Mouse (Mus musculus): ENCODE measurements around the gene Chmp3. TPM values are rescaled to one million over a fixed set of nuclear protein-coding genes. Genes with fewer than 3 reads are reported as not detected.

Chmp3 gene
- total and polyA plus RNA-seq, 2 experiments from 2014 or later, result 43.6 to 57.9 TPM

GRCm38 (mm10) chr6:71555507-71555951 lies 11.9 kb downstream of the Chmp3 start:
- 79% methylated on average over 2 of the region's 2 CpGs for WGBS
- Histone ChIP-seq H3K27me3 (ENCODE audit: insufficient read depth, low read length) (no peaks in the 10 kb centered on the region), H3K9ac (replicated peaks; ENCODE audit: low read length) (no peak overlapping the region), H3K9me3 (ENCODE audit: low read length) (no peaks in the 10 kb centered on the region), H3K4me3 (ENCODE audit: low read length) (no peak overlapping the region), H3K36me3 (ENCODE audit: insufficient read depth, low read length) (no peaks in the 10 kb centered on the region), H3K27ac (no peak overlapping the region), H3K4me1 (ENCODE audit: insufficient read depth, low read length) (no peaks in the 10 kb centered on the region), H3K4me2 (ENCODE audit: low read depth, low read length) (no peak overlapping the region)
- ATAC-seq (no peak), DNase-seq (ENCODE audit: low spot score) (no peak)
- no peak for TF ChIP-seq CTCF (IDR thresholded peaks at IDR 0.05; ENCODE audit: low read depth)

DNA sequence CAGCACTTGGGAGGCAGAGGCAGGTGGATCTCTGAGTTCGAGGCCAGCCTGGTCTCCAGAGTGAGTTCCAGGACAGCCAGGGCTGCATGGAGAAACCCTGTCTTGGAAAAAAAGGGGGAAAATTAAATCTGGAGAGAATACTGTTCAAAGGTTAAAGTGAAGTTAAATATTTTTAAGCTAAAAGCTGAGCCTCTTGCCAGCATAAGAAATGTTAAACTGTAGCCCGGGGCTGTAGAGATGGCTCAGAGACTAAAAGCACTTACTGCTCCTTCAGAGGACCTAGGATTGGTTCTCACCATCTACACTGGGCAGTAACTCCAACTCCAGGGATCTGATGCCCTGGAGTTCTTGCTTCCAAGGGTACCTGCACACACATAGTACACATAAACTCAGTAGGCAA lies 13.2 kb downstream of the Chmp3 start:
- Histone ChIP-seq H3K4me2 (ENCODE audit: low read depth, low read length) (no peak overlapping the region), H3K9me3 (ENCODE audit: low read length) (no peaks in the 10 kb centered on the region), H3K27ac (no peak overlapping the region), H3K4me3 (ENCODE audit: low read length) (no peak overlapping the region), H3K4me1 (ENCODE audit: insufficient read depth, low read length) (no peaks in the 10 kb centered on the region), H3K27me3 (ENCODE audit: insufficient read depth, low read length) (no peaks in the 10 kb centered on the region), H3K36me3 (ENCODE audit: insufficient read depth, low read length) (peaks cover 5% of the 10 kb centered on the region; the same call in 1 of the 2 replicates), H3K9ac (replicated peaks; ENCODE audit: low read length) (no peak overlapping the region)
- DNase-seq (ENCODE audit: low spot score) (no peak), ATAC-seq (no peak)
- TF ChIP-seq CTCF (IDR thresholded peaks at IDR 0.05; ENCODE audit: low read depth), result no peak
- 100% methylated on average over 2 of the region's 2 CpGs for WGBS

DNA sequence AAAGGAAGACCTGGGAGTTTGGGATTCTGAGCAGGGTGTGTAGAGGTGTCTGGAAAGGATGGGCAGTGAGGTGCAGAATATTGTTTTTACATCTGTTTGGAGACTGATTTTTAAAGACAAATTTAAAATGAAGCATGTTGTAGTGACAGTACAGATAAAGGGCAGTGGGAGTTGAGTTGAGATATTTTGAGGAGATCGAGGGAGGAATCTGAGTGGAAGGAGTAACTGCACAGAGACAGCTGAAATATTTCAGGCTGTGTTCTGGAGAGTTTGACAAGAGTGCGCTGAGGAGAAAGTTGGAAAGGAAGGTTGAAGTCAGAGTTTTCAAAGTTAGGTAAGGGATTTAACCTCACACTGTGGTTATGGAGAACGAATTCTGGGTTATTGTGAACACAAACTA lies 25.0 kb downstream of the Chmp3 start:
- DNase-seq (ENCODE audit: low spot score) (no peak), ATAC-seq (no peak)
- no peak overlapping the region for H3K4me2 ChIP-seq (ENCODE audit: low read depth, low read length)
- H3K9me3 ChIP-seq (ENCODE audit: low read length), result no peaks in the 10 kb centered on the region
- peaks cover 20% of the 10 kb centered on the region; the same call in 1 of the 2 replicates for H3K36me3 ChIP-seq (ENCODE audit: insufficient read depth, low read length)
- H3K9ac ChIP-seq (replicated peaks; ENCODE audit: low read length), result no peak overlapping the region
- H3K27ac ChIP-seq, result no peak overlapping the region
- no peaks in the 10 kb centered on the region for H3K27me3 ChIP-seq (ENCODE audit: insufficient read depth, low read length)
- H3K4me1 ChIP-seq (ENCODE audit: insufficient read depth, low read length), result no peaks in the 10 kb centered on the region
- no peak overlapping the region for H3K4me3 ChIP-seq (ENCODE audit: low read length)
- TF ChIP-seq CTCF (IDR thresholded peaks at IDR 0.05; ENCODE audit: low read depth), result no peak
- WGBS, result 87% methylated on average over 3 of the region's 3 CpGs

DNA sequence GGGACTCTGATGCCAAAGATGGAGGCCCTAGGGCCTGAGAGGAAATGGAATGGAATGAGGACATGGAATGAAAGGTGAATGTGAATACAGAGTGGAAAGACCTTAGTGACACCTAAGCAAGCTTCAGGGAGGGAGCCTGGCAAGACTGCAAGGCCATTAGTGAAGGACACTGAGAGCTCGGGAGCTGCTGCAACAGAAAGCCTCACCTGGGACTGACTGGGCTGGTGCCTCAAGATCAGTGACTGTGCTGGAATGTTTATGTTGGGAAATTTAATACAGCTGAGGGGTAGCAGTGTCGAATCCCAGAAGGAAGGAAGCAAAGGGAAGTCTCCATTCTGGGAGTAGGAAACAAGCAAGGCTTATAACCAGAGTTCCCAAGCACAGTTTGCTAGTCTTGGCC lies 25.4 kb downstream of the Chmp3 start:
- no peak for TF ChIP-seq CTCF (IDR thresholded peaks at IDR 0.05; ENCODE audit: low read depth)
- Histone ChIP-seq H3K9me3 (ENCODE audit: low read length) (no peaks in the 10 kb centered on the region), H3K4me1 (ENCODE audit: insufficient read depth, low read length) (no peaks in the 10 kb centered on the region), H3K9ac (replicated peaks; ENCODE audit: low read length) (no peak overlapping the region), H3K27ac (no peak overlapping the region), H3K4me2 (ENCODE audit: low read depth, low read length) (no peak overlapping the region), H3K36me3 (ENCODE audit: insufficient read depth, low read length) (peaks cover 20% of the 10 kb centered on the region; the same call in 1 of the 2 replicates), H3K27me3 (ENCODE audit: insufficient read depth, low read length) (no peaks in the 10 kb centered on the region), H3K4me3 (ENCODE audit: low read length) (no peak overlapping the region)
- DNase-seq (ENCODE audit: low spot score), result no peak
- ATAC-seq, result no peak
- 77% methylated on average over 2 of the region's 2 CpGs for WGBS

DNA sequence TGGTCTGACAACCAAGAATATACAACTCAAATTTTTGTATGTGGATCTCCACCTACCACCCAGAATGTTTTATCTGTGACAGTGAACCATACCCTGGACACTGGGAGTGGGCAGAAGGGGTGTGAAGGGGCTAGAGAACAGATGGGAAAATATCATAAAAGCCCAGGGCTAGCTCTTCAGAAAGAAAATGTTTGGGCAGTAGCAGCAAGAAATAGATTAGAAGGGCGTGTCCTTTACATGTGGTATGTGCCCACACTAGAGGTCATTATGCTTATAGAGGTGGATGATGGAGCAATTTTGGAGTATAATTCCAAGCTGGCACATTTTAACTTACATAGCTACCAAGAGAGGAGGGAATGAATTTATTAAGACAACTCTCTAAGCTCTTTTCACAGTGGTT lies 31.8 kb downstream of the Chmp3 start:
- ATAC-seq, result no peak
- Histone ChIP-seq H3K4me1 (ENCODE audit: insufficient read depth, low read length) (no peaks in the 10 kb centered on the region), H3K4me3 (ENCODE audit: low read length) (no peak overlapping the region), H3K4me2 (ENCODE audit: low read depth, low read length) (no peak overlapping the region), H3K9ac (replicated peaks; ENCODE audit: low read length) (no peak overlapping the region), H3K27me3 (ENCODE audit: insufficient read depth, low read length) (no peaks in the 10 kb centered on the region), H3K9me3 (ENCODE audit: low read length) (no peaks in the 10 kb centered on the region), H3K27ac (no peak overlapping the region), H3K36me3 (ENCODE audit: insufficient read depth, low read length) (peaks cover 26% of the 10 kb centered on the region)
- TF ChIP-seq CTCF (IDR thresholded peaks at IDR 0.05; ENCODE audit: low read depth), result no peak
- DNase-seq (ENCODE audit: low spot score), result no peak
- WGBS, result 100% methylated on average over 1 of the region's 1 CpGs

DNA sequence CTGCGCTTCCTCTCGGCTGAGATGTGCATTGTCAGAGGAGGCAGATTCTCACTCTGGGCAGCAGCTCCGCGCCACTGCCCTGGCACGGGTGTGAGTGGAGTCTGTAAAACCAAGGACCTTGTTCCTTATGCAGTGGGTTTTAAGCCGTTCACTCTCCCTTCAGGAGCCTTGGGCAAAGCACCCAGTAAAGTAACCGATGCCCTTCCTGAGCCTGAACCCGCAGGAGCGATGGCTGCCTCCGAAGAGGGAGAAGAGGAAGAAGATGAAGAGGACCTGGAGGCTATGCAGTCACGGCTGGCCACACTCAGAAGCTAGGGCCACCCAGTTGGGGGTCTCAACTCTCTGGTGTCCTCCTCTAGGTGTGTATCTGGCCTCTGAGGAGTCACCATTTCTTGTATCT lies 35.9 kb downstream of the Chmp3 start:
- H3K9ac ChIP-seq (replicated peaks; ENCODE audit: low read length), result no peak overlapping the region
- H3K4me1 ChIP-seq (ENCODE audit: insufficient read depth, low read length), result no peaks in the 10 kb centered on the region
- no peak overlapping the region for H3K4me2 ChIP-seq (ENCODE audit: low read depth, low read length)
- H3K27me3 ChIP-seq (ENCODE audit: insufficient read depth, low read length), result no peaks in the 10 kb centered on the region
- no peak for DNase-seq (ENCODE audit: low spot score)
- H3K4me3 ChIP-seq (ENCODE audit: low read length), result no peak overlapping the region
- H3K9me3 ChIP-seq (ENCODE audit: low read length), result no peaks in the 10 kb centered on the region
- 95% methylated on average over 11 of the region's 11 CpGs for WGBS
- no peak for ATAC-seq
- H3K27ac ChIP-seq, result no peak overlapping the region
- no peak for TF ChIP-seq CTCF (IDR thresholded peaks at IDR 0.05; ENCODE audit: low read depth)
- peaks cover 6% of the 10 kb centered on the region; the same call in 1 of the 2 replicates for H3K36me3 ChIP-seq (ENCODE audit: insufficient read depth, low read length)

DNA sequence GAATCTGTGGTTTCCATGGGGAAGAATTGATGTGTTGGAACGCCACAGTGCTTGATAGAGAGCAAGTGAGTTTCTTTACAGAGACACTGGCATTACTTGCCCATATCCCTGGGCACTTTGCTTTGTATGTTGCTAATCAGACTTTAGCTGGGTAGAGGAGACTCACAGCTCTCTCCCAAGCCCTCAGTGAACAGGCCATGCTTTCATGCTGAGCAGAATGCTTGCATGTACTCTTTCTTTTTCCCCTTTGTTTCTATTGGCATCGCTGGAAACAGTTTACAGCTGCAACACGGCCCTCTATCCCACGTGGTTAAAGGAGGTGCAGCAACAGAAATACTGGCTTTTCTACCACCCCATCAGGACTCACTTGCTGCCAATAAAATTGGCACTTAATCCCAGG lies 39.6 kb downstream of the Chmp3 start:
- no peaks in the 10 kb centered on the region for H3K4me1 ChIP-seq (ENCODE audit: insufficient read depth, low read length)
- H3K9me3 ChIP-seq (ENCODE audit: low read length), result no peaks in the 10 kb centered on the region
- DNase-seq (ENCODE audit: low spot score), result peak; percentile 7
- H3K4me3 ChIP-seq (ENCODE audit: low read length), result no peak overlapping the region
- ATAC-seq, result no peak
- TF ChIP-seq CTCF (IDR thresholded peaks at IDR 0.05; ENCODE audit: low read depth), result no peak
- H3K27ac ChIP-seq, result no peak overlapping the region
- WGBS, result 57% methylated on average over 4 of the region's 4 CpGs
- H3K4me2 ChIP-seq (ENCODE audit: low read depth, low read length), result no peak overlapping the region
- H3K27me3 ChIP-seq (ENCODE audit: insufficient read depth, low read length), result no peaks in the 10 kb centered on the region
- no peak overlapping the region for H3K9ac ChIP-seq (replicated peaks; ENCODE audit: low read length)
- peaks cover 10% of the 10 kb centered on the region for H3K36me3 ChIP-seq (ENCODE audit: insufficient read depth, low read length)
